Mouse (Mus musculus) c-Kit-negative CD71-positive TER-119-positive erythroid progenitor cells, embryonic 14.5 days (primary cell): ENCODE data around the gene Plppr3.
"Not testable (repeated sequence)": the region's sequence is repeated elsewhere in the genome, so short reads cannot be mapped to it uniquely, and the experiment has no call there.

Source experiments
- DNase-seq: peaks from one replicate; pipeline ENCODE4 v3.0.0-alpha.2; 2013; ENCODE audit warnings: low read depth, low spot score

Gene Plppr3

GRCm38 (mm10) chr10:79900951-79901410, 26.5 kb upstream of the Plppr3 start:
- no peak for DNase-seq

GRCm38 (mm10) chr10:79897316-79898245, 23.1 kb upstream of the Plppr3 start:
- DNase-seq, result no peak

GRCm38 (mm10) chr10:79896814-79897213, 22.4 kb upstream of the Plppr3 start:
- no peak for DNase-seq

- no peak for DNase-seq
These were observed 21.9 kb upstream of the Plppr3 start for GRCm38 (mm10) chr10:79896306-79896705.

GRCm38 (mm10) chr10:79892451-79893118, 18.2 kb upstream of the Plppr3 start:
- peak; percentile 58 for DNase-seq

- DNase-seq, result no peak
These were observed 16.2 kb upstream of the Plppr3 start, which contains the start of gene Cfd for GRCm38 (mm10) chr10:79890670-79891069. Gene Cfd (plus strand): TSS chr10:79890853.

- no peak for DNase-seq
These were observed 15.0 kb upstream of the Plppr3 start for GRCm38 (mm10) chr10:79889386-79889785.

- no peak for DNase-seq
These were observed 12.2 kb upstream of the Plppr3 start for GRCm38 (mm10) chr10:79886611-79887010.

GRCm38 (mm10) chr10:79886054-79886453, 11.6 kb upstream of the Plppr3 start, which contains the start of gene Elane:
Gene Elane (plus strand): TSS chr10:79886247.
- no peak for DNase-seq

- not testable (repeated sequence) for DNase-seq
These were observed 10.5 kb upstream of the Plppr3 start for GRCm38 (mm10) chr10:79884938-79885337.

- DNase-seq, result no peak
These were observed 10.0 kb upstream of the Plppr3 start for GRCm38 (mm10) chr10:79884446-79884845.

GRCm38 (mm10) chr10:79883297-79884084, 9.1 kb upstream of the Plppr3 start:
- DNase-seq, result peak; percentile 57

- no peak for DNase-seq
These were observed 7.5 kb upstream of the Plppr3 start for GRCm38 (mm10) chr10:79881981-79882380.

GRCm38 (mm10) chr10:79880721-79881120, 6.3 kb upstream of the Plppr3 start:
- no peak for DNase-seq

GRCm38 (mm10) chr10:79879527-79879926, 5.1 kb upstream of the Plppr3 start:
- no peak for DNase-seq

- DNase-seq, result no peak
These were observed 3.3 kb upstream of the Plppr3 start for GRCm38 (mm10) chr10:79877757-79878156.

- no peak for DNase-seq
These were observed 2.7 kb upstream of the Plppr3 start for GRCm38 (mm10) chr10:79877174-79877573.

GRCm38 (mm10) chr10:79873715-79874289, 632 bp downstream of the Plppr3 start:
- DNase-seq, result no peak

GRCm38 (mm10) chr10:79873313-79873712, 1.1 kb downstream of the Plppr3 start:
- DNase-seq, result no peak

GRCm38 (mm10) chr10:79872862-79873261, 1.6 kb downstream of the Plppr3 start:
- DNase-seq, result no peak

GRCm38 (mm10) chr10:79871845-79872244, 2.6 kb downstream of the Plppr3 start:
- no peak for DNase-seq
